In genomic region chr9:58989255-58989928, GRCm38 (mm10) we compare ENCODE assay signal across 30 mouse cellular contexts. TPM values are rescaled to one million over a fixed set of nuclear protein-coding genes. Genes with fewer than 3 reads are reported as not detected.
DNase-seq lines count a peak whose midpoint lies in the region; ATAC-seq and TF ChIP-seq lines count a peak whose summit lies in the region.
"Had no signal": no experiment of that assay in that cellular context is flagged by ENCODE, and none has a peak within 500 bp of the region (broad histone marks: within the 10 kb centered on the region; RNA-seq: fewer than 3 reads in every experiment).

No protein-coding gene starts in this region.

- no peaks in the 10 kb centered on the region for H3K27me3 ChIP-seq in intestine, embryonic 15.5 days (replicated peaks)
- no peaks in the 10 kb centered on the region for H3K27me3 ChIP-seq in intestine, postnatal 0 days (replicated peaks; ENCODE audit: control insufficient read depth, insufficient read depth, low read length)
- H3K27me3 ChIP-seq: CH12.LX; embryonic facial prominence, embryonic 13.5 days; embryonic facial prominence, embryonic 15.5 days; forebrain, embryonic 12.5 days; Patski had no signal

- no peak overlapping the region for H3K4me3 ChIP-seq in intestine, embryonic 15.5 days (replicated peaks)
- H3K4me3 ChIP-seq in intestine, postnatal 0 days (ENCODE audit: low read depth, low read length): peak overlapping the region; percentile 5; the same call in 1 of the 2 replicates
- H3K4me3 ChIP-seq: embryonic facial prominence, embryonic 13.5 days; embryonic facial prominence, embryonic 15.5 days; erythroblast, embryonic 14.5 days; forebrain, embryonic 10.5 days; forebrain, embryonic 12.5 days had no signal

- H3K9me3 ChIP-seq in intestine, embryonic 15.5 days: no peaks in the 10 kb centered on the region
- H3K9me3 ChIP-seq in intestine, postnatal 0 days (ENCODE audit: control insufficient read depth): no peaks in the 10 kb centered on the region
- H3K9me3 ChIP-seq: embryonic facial prominence, embryonic 13.5 days; embryonic facial prominence, embryonic 15.5 days; forebrain, embryonic 10.5 days; forebrain, embryonic 12.5 days; G1E had no signal

- peak; percentile 41; the same call in 1 of the 2 replicates for ATAC-seq in frontal cortex, adult (ENCODE audit: low TSS enrichment)
- peak; percentile 89 for ATAC-seq in intestine, embryonic 15.5 days
- peak; percentile 67 for ATAC-seq in intestine, postnatal 0 days
- ATAC-seq: activated CD4-positive, CD25-positive, alpha-beta regulatory T cell, adult 4 months; CD4-positive, CD25-positive, alpha-beta regulatory T cell, adult 4 months; forebrain, embryonic 14.5 days; Patski had no signal

- 0 out of 2 replicates have a peak overlapping the region, but pooled peaks have one; percentile 28 for H3K27ac ChIP-seq in intestine, embryonic 15.5 days
- no peak overlapping the region; the same call in 1 of the 2 replicates for H3K27ac ChIP-seq in intestine, postnatal 0 days (ENCODE audit: low read depth, low read length)
- H3K27ac ChIP-seq: embryonic facial prominence, embryonic 13.5 days; embryonic facial prominence, embryonic 15.5 days; forebrain, embryonic 10.5 days; forebrain, embryonic 12.5 days had no signal

- peaks cover 3% of the 10 kb centered on the region; the same call in 1 of the 2 replicates for H3K36me3 ChIP-seq in intestine, embryonic 15.5 days
- 0 out of 2 replicates have a peak, but pooled peaks cover 4% of the 10 kb centered on the region for H3K36me3 ChIP-seq in intestine, postnatal 0 days (ENCODE audit: control insufficient read depth, insufficient read depth)
- H3K36me3 ChIP-seq: G1E had no signal

- no peak for DNase-seq in frontal cortex, postnatal 10 days (ENCODE audit: low spot score in 2 of 2)
- peak; percentile 25 to 27 for DNase-seq in right cerebral cortex, adult 2 months (ENCODE audit: low spot score in 2 of 2)
- no peak for DNase-seq in right cerebral cortex, postnatal 10 days (ENCODE audit: low spot score in 2 of 2)
- DNase-seq in thymus, postnatal 36 days: no peak
- DNase-seq in urinary bladder, adult 2 months (ENCODE audit: low spot score): no peak
- DNase-seq: adrenal gland, adult 8-10 months; adrenal gland, postnatal 14 days; adrenal gland, postnatal 36 days; B cell, adult 2 months; cerebellum, adult 11 months; cerebellum, adult 18-20 months; cerebellum, adult 8-10 months; cerebellum, adult 9-11 months; cerebellum, postnatal 14 days; cerebellum, postnatal 36 days; embryo, embryonic 11 days had no signal

- H3K4me1 ChIP-seq in intestine, embryonic 15.5 days (replicated peaks): no peaks in the 10 kb centered on the region
- H3K4me1 ChIP-seq in intestine, postnatal 0 days (replicated peaks; ENCODE audit: control insufficient read depth, insufficient read depth, low read length): peaks cover 4% of the 10 kb centered on the region; the same call in 1 of the 2 replicates
- H3K4me1 ChIP-seq: embryonic facial prominence, embryonic 13.5 days; embryonic facial prominence, embryonic 15.5 days; forebrain, embryonic 10.5 days; forebrain, embryonic 12.5 days had no signal

- 58% methylated on average over 5 of the region's 5 CpGs for WGBS in intestine, embryonic 15.5 days
- WGBS in intestine, postnatal 0 days: 34% methylated on average over 5 of the region's 5 CpGs

- no peak overlapping the region for H3K9ac ChIP-seq in intestine, embryonic 15.5 days
- H3K9ac ChIP-seq in intestine, postnatal 0 days (ENCODE audit: low read depth, low read length): no peak overlapping the region
- H3K9ac ChIP-seq: embryonic facial prominence, embryonic 13.5 days; embryonic facial prominence, embryonic 15.5 days; forebrain, embryonic 12.5 days had no signal

- 0 out of 2 replicates have a peak overlapping the region, but pooled peaks have one; percentile 20 for H3K4me2 ChIP-seq in intestine, embryonic 15.5 days (replicated peaks)
- H3K4me2 ChIP-seq in intestine, postnatal 0 days (replicated peaks; ENCODE audit: low read depth): peak overlapping the region; percentile 43
- H3K4me2 ChIP-seq: embryonic facial prominence, embryonic 13.5 days; embryonic facial prominence, embryonic 15.5 days; forebrain, embryonic 12.5 days had no signal

- no peak for TF ChIP-seq CTCF in intestine, postnatal 0 days (IDR thresholded peaks at IDR 0.05; ENCODE audit: low read depth)

RNA-seq across cellular contexts. Expression of gene Neo1, which starts 46.8 kb away (rescaled TPM):
- polyA plus RNA-seq in intestine, embryonic 15.5 days (2015; fragmentation: Nextera tagmentation; extraction: Ambion mirVana): 24.2 and 26.0 TPM in 2 replicates
- polyA plus RNA-seq in intestine, postnatal 0 days (2015; fragmentation: Nextera tagmentation; extraction: Ambion mirVana): 8.3 and 8.6 TPM in 2 replicates
- 27.0 and 38.7 TPM in 2 replicates for polyA plus RNA-seq in urinary bladder, adult 2 months (2012; rRNA removed)
- polyA plus RNA-seq: activated CD4-positive, CD25-positive, alpha-beta regulatory T cell, adult 4 months; erythroblast, embryonic 14.5 days; G1E had no signal

Comparison
In these comparisons a context has a peak if more than half of its experiments do, and no peak if none do; other contexts are left out.
1. DNase-seq: peak in right cerebral cortex, adult 2 months (2 of 2); none in frontal cortex, postnatal 10 days (0 of 2), right cerebral cortex, postnatal 10 days (0 of 2), thymus, postnatal 36 days (0 of 2) and urinary bladder, adult 2 months (single experiment).
2. Peak in every context shown above with its lines, with median percentiles within 50 percentile points of each other: ATAC-seq.